Mouse (Mus musculus) 3T3-L1 (cell line): ENCODE measurements at regions not wholly inside any gene's neighbourhood (a gene's known extent, or its start where the extent isn't known, plus 50 kb on each side); places are given as distances from the start of the nearest gene placed in this dataset.
"Not testable (repeated sequence)": the region's sequence is repeated elsewhere in the genome, so short reads cannot be mapped to it uniquely, and the experiment has no call there.

Source experiments
- DNase-seq: peaks from one replicate; pipeline ENCODE4 v3.0.0-alpha.2; 2015; ENCODE audit warnings: low read depth, low spot score

DNA sequence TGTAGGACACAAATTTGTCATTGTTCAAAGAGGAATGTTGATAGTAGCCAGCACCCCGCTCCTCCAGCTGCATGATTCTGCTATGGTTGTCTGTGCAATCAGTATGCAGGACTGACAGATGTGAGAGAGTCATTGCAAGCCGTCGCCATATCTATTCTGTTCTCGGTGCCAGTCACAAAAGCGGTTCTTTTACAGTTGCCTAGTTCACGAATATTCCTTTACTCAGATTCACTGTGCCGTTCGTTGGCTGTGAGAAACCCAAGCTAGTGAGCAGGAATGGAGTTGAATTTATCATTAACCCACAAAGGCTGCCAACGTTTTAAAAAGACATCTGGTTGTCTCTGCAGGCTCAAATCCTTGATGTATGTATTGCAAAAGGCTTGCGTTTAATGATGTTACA, 206.9 kb downstream of the Rchy1 start:
- no peak for DNase-seq

GRCm38 (mm10) chr5:91752846-91753245, 210.0 kb downstream of the Rchy1 start:
- not testable (repeated sequence) for DNase-seq

- DNase-seq: no peak
Measured at GRCm38 (mm10) chr5:91751168-91751567, 211.7 kb downstream of the Rchy1 start.

DNA sequence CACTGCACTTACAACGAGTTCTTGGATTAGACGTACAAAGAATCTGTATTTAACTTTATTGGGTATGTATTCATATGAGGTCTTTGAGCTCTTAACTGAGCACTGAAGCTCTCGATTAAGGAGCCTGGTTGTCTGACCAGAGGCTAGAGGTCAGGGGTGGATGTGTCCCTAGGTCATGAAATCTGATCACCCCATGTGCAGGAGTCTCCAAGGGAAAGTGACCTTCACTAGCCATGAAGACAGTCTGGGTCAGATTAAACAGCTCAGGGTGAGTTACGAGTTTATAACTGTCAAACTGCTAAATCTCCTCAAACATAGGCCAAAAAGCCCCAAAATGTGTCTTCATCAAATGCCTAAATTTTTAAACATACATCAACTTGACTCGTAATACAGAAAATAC, 216.8 kb downstream of the Rchy1 start:
- no peak for DNase-seq

GRCm38 (mm10) chr5:91744389-91744788, 218.5 kb downstream of the Rchy1 start:
- DNase-seq: no peak

GRCm38 (mm10) chr5:91740159-91740537, 222.7 kb downstream of the Rchy1 start:
- no peak for DNase-seq

- no peak for DNase-seq
Measured at GRCm38 (mm10) chr5:91739433-91740158, 222.2 kb downstream of the Parm1 start.

DNA sequence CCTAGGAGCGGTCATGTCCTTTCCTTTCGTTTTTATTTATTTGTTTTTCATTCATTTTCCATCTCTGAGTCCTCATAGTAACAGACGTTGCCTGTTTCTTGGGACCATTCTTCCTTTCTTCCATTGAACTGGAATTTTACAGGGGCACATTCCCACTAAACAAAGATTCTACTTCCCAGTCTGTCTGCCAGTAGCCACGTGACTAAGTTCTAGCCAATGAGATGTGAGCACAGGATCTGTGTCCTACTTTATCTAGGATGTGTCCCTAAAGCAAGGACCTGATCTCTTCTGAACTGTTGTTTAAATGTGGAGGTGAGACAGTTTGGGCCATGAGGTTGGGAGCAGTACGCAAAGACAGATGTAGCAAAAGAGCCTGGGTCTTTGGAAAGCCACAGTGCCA, 214.6 kb downstream of the Parm1 start:
- DNase-seq: no peak

DNA sequence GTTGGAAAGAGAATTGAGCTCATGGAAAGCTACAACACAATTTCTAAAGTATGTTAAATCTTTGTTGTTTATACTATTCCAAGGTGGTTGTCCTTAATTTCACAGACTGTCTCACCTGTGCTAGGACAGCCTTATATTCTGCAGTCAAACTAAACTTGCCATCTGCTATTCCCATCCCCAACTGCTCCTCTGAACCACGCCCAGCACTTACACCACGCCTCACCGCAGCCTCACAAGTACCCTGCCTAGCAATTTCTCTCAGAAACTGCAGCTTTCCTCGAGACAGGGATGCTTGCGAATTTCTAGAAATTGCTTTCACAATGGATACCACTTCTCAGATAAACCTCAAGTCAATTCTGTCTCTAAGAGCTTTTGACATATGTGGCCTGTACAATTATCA, 213.7 kb downstream of the Parm1 start:
- DNase-seq: no peak

DNA sequence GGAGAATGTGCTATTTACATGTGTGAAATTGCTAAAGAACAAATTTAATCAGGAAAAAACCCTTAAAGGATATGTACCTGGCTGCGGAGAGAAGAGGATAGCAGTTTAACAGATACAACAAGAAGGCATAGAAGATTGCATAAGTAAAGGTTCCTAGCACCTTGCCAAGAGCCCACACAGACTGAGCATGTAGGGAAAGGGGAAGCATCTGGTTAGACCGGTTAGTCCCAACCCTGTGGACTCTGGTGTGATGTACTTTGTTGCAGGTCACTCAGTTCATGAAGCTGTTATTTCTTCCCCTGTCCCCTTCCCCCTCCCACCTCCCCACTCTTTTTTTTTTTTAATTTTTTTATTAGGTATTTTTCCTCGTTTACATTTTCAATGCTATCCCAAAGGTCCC, 212.5 kb downstream of the Parm1 start:
- DNase-seq: no peak

- DNase-seq: no peak
Measured at GRCm38 (mm10) chr5:91729415-91729814, 212.0 kb downstream of the Parm1 start.

- no peak for DNase-seq
Measured at GRCm38 (mm10) chr5:91727448-91727847, 210.0 kb downstream of the Parm1 start.

DNA sequence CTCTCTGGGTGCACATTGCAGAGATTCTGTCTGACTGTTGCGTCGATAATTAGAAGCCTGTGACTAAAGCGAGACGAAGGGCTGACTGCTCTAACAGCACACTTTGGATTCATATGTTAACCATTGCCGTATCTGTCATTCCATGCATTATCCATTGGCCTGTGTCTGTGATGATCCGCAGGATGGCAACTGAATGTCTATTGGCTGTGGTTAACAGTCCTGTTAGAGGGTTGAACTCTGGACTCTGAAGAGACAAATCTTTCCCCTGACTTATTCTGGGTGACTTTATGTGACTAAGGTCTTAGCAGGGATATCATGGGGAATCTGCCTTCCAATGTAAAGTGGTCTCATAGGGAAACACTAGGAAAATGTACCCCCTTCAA, 208.7 kb downstream of the Parm1 start:
- no peak for DNase-seq

DNA sequence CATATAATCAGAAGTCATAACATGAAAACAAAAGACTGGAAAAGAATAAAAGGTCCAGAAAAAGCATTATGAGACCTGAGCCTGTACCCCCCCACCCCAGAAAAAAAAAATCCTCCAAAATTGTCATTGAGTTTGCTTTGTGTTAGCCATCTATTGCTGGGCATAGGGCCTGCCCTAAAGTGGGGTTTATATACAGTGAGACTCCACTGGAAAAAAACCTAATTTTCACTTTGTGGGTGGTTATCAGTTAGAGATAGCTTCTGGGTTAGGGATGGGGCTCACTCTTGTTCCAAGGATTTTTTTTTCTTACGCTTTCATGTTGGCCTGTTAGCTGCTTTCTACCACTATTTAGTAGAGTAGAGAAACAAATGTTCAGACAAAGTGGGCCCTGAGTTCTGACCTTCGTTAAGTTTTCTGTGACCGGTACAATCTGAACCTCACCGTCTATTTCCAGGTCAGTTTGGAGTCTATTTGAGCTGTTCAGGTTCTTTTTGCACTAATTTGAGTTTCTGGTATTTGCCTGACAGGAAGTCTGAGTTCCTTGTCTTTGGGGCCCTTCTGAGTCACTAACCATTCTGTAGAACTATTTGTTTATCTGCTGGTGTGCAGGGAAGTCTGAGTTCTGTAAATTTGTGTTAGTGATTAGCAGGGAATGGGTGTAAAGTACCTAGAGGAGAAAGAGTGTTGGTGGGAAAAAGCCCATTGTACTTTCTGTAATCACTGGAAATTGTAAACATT, 208.1 kb downstream of the Parm1 start:
- peak; percentile 20 for DNase-seq

GRCm38 (mm10) chr5:91724881-91725280, 207.5 kb downstream of the Parm1 start:
- DNase-seq: no peak

GRCm38 (mm10) chr5:91723416-91723815, 206.0 kb downstream of the Parm1 start:
- no peak for DNase-seq

- no peak for DNase-seq
Measured at GRCm38 (mm10) chr5:91722982-91723381, 205.6 kb downstream of the Parm1 start.

GRCm38 (mm10) chr5:91722403-91722802, 205.0 kb downstream of the Parm1 start:
- no peak for DNase-seq

DNA sequence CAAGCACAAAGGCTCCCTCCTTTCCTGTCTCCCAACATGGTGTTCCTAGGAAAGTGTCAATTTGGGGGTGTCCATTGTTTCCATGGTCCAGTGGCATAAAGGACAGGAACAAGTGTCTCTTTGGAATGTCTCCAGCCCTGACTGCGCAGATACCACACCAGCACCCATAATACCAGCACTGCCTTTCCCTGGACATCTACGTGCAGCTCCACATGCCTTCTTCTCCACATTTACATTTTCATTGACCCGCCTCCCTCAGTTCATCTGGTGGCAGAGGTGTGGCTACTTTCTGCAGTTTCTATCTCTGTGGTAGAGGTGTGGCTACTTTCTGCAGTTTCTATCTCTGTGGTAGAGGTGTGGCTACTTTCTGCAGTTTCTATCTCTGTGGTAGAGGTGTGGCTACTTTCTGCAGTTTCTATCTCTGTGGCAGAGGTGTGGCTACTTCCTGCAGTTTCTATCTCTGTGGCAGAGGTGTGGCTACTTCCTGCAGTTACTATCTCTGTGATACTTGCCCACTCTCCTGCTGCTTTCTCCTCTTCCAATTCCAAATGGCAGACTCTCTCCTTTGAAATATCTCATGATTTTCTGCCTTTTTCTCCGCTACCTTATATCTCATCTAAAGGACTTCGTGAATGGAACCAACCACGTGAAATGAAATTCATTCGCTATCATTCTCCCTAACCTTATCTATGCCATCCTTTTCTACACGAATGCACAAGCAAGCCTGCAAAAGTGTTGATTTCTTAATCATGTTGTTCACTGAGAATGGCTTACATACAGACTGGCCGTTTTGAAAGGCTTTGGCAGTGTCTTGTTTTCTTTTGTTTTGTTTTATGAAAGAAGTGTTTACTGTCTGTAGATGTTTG, 204.0 kb downstream of the Parm1 start:
- DNase-seq: no peak

DNA sequence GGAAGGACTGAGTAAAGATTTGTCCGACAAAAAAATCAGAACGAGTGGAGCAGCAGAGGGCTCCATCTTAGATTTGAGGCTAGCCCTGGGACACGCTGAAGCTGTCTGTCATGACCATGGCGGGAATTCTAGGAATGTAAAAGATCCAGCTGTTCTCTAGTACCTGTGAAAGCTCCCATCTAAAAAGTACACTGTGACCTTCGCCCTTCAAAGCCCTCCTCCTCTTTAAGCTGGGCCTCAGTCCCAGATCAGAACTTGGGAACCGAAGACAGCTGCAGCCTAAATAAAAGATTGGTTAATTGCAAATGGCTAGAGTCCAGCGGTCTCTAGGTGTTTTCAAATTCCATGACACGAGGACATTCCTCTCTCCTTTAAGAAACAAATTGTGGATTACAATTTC, 195.6 kb downstream of the Parm1 start:
- no peak for DNase-seq

DNA sequence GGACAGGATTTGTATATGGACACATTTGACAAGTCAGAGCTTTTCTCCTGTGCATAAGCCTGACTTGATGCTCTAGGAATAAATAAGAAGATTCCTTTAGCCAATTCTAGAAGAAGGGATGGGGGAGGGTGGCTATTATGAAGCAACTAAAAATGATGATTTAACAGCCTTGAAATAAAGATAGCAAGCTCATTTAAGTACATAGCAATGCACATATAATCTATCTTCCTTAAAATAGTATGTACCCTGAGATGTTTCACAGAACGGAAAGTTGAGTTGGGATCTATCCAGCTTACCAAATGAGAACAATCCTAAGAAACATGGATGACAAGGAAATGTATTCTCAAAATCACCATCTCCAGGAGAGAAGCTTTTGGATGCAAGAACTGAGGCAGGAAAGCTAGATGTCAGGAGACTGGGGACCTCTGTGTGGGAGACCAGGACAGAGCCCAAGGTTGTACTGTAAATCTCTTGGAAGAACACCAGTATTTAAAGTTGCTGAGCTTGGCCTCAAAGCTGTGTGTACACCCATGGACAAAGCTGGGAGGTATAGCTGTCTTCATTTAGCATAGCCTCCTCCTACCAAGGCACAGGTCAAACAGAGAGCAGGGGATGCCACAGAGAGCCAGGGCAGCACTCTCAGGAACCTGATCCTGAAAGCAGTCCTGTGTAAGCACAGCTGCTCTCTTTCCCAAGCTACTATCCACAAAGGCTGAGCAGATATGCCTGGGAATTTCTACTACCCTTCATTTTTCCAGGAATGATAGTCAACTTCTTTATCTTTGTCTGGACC, 192.3 kb downstream of the Parm1 start:
- DNase-seq: no peak

DNA sequence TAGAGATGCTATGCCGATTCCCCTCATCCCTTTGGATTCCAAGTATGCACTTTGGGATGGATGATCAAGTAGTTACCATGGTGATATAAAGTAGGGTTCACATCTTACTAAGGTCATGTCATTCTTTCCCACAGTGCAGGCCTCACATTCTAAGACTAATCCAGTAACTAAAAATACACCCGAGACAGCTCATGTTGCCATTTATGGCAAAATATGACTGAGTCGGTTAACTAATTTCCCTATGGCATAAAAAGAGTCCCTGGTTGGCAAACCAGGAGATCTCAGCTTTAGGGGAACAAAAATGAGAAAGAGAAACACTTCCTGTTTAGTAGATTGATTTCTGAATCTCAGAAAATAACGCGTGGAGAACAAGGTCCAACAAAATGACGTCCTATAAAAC, 190.7 kb downstream of the Parm1 start:
- no peak for DNase-seq
